Mouse (Mus musculus) cortical plate, adult 2 months (tissue): ENCODE data around the gene Iqcf4.

Experiments
- CTCF ChIP-seq: fragments of 200-500 bp; IDR thresholded peaks from 2 replicates; pipeline ENCODE4 v1.5.1; 2011; ENCODE audit warnings: mild to moderate bottlenecking, control low read depth, low read length; ENCODE audit not compliant: insufficient read depth; ENCODE audit errors: extremely low read depth
- POLR2A ChIP-seq: fragments of 200-500 bp; IDR thresholded peaks from 2 replicates; pipeline ENCODE4 v1.6.1; 2011; ENCODE audit warnings: mild to moderate bottlenecking, low read length, control low read depth; ENCODE audit not compliant: insufficient read depth; ENCODE audit errors: extremely low read depth

- TF ChIP-seq CTCF (no peak), POLR2A (no peak)
These were observed 43.2 kb upstream of the Iqcf4 start for GRCm38 (mm10) chr9:106613951-106614350.
